Mouse (Mus musculus): Measurements from ENCODE around the gene Clcn3.

Clcn3 gene

GRCm38 (mm10) chr8:60868236-60868965, 114.7 kb downstream of the Clcn3 start:
- no peak for DNase-seq

GRCm38 (mm10) chr8:60867468-60868115, 115.5 kb downstream of the Clcn3 start:
- no peak for DNase-seq

- no peak for DNase-seq
Measured at GRCm38 (mm10) chr8:60865504-60866114, 117.5 kb downstream of the Clcn3 start.

GRCm38 (mm10) chr8:60864875-60865274, 118.2 kb downstream of the Clcn3 start:
- DNase-seq = no peak

- DNase-seq = no peak
Measured at GRCm38 (mm10) chr8:60861783-60862182, 121.3 kb downstream of the Clcn3 start.

- DNase-seq = no peak
Measured at GRCm38 (mm10) chr8:60860749-60861148, 122.4 kb downstream of the Clcn3 start.

Data from thymus, adult 18-20 months (tissue).